Mouse (Mus musculus) hindbrain, postnatal 0 days (tissue): ENCODE data around the gene Jund. TPM values are rescaled to one million over a fixed set of nuclear protein-coding genes. Genes with fewer than 3 reads are reported as not detected.

Experiments
- ATAC-seq: fragments of 200-750 bp; cut with Nextera tagmentation; 2 replicates; pipeline ENCODE4 v1.8.0; 2017; ENCODE audit warnings: mild to moderate bottlenecking, moderate TSS enrichment, moderate library complexity
- DNase-seq: peaks from one replicate; pipeline ENCODE4 v3.0.0-alpha.2; 2015; ENCODE audit warnings: low spot score
- H3K27ac ChIP-seq: fragments of 300-500 bp; sonication (generic); 2 replicates; pipeline ENCODE4 v1.5.1; 2014; ENCODE audit warnings: mild to moderate bottlenecking
- H3K27me3 ChIP-seq: fragments of 300-500 bp; sonication (generic); 2 replicates; pipeline ENCODE4 v1.6.1; 2014; ENCODE audit warnings: low read length, mixed read lengths; ENCODE audit not compliant: insufficient read depth
- H3K36me3 ChIP-seq: fragments of 300-500 bp; sonication (generic); 2 replicates; pipeline ENCODE4 v1.6.1; 2014; ENCODE audit warnings: low read length, mixed read lengths; ENCODE audit not compliant: insufficient read depth
- H3K4me1 ChIP-seq: fragments of 300-500 bp; sonication (generic); 2 replicates; pipeline ENCODE4 v1.6.1; 2014; ENCODE audit warnings: antibody characterized with exemption, low read length, mixed read lengths; ENCODE audit not compliant: insufficient read depth
- H3K4me2 ChIP-seq: fragments of 300-500 bp; sonication (generic); 2 replicates; pipeline ENCODE4 v1.6.1; 2014; ENCODE audit warnings: low read depth, mild to moderate bottlenecking, low read length, moderate library complexity, mixed read lengths
- H3K4me3 ChIP-seq: fragments of 300-500 bp; sonication (generic); 2 replicates; pipeline ENCODE4 v1.5.1; 2014; ENCODE audit warnings: low read length
- H3K9ac ChIP-seq: fragments of 300-500 bp; sonication (generic); replicated peaks from 2 replicates; pipeline ENCODE4 v1.6.1; 2014; ENCODE audit warnings: mild to moderate bottlenecking, low read length, moderate library complexity, mixed read lengths
- H3K9me3 ChIP-seq: fragments of 300-500 bp; sonication (generic); 2 replicates; pipeline ENCODE4 v1.6.1; 2016; ENCODE audit warnings: low read length, mixed read lengths
- CTCF ChIP-seq: IDR thresholded peaks from 2 replicates; pipeline ENCODE4 v1.5.1; 2016; ENCODE audit warnings: antibody characterized with exemption, control low read depth, low read depth
- WGBS: fragments of 180-500 bp; shearing (Covaris S2); extraction: QIAGEN DNeasy Blood & Tissue Kit; methylation state at CpG from one replicate; pipeline ENCODE4 v1.1.7; 2014; 5-methylcytosine and 5-hydroxymethylcytosine counted together
- polyA plus RNA-seq: library from polyadenylated mRNA; unstranded; fragments of >200 nt; fragmentation: Nextera tagmentation; extraction: Ambion mirVana; gene quantifications from 2 replicates; pipeline ENCODE4 v1.2.1, GENCODE M21; 2015
- total RNA-seq: library from RNA; depleted of rRNA; stranded (reverse); fragments of >200 nt; gene quantifications from 2 replicates; pipeline ENCODE4 v1.2.3, GENCODE M21; 2014

The Jund gene
- total and polyA plus RNA-seq, 2 experiments from 2014 or later = 96.3 to 486 TPM

- Histone ChIP-seq H3K9ac (peak overlapping the region; percentile 43; the same call in 1 of the 2 replicates), H3K4me1 (peaks cover 15% of the 10 kb centered on the region), H3K27ac (peak overlapping the region; percentile 99; the same call in 1 of the 2 replicates), H3K27me3 (no peaks in the 10 kb centered on the region), H3K4me2 (peak overlapping the region; percentile 56), H3K36me3 (no peaks in the 10 kb centered on the region), H3K9me3 (no peaks in the 10 kb centered on the region), H3K4me3 (no peak overlapping the region)
- WGBS = 38% methylated on average over 4 of the region's 4 CpGs
- ATAC-seq = no peak
- DNase-seq = no peak
- no peak for TF ChIP-seq CTCF
These were observed 1.8 kb upstream of the Jund start for GRCm38 (mm10) chr8:70696946-70697345.

DNA sequence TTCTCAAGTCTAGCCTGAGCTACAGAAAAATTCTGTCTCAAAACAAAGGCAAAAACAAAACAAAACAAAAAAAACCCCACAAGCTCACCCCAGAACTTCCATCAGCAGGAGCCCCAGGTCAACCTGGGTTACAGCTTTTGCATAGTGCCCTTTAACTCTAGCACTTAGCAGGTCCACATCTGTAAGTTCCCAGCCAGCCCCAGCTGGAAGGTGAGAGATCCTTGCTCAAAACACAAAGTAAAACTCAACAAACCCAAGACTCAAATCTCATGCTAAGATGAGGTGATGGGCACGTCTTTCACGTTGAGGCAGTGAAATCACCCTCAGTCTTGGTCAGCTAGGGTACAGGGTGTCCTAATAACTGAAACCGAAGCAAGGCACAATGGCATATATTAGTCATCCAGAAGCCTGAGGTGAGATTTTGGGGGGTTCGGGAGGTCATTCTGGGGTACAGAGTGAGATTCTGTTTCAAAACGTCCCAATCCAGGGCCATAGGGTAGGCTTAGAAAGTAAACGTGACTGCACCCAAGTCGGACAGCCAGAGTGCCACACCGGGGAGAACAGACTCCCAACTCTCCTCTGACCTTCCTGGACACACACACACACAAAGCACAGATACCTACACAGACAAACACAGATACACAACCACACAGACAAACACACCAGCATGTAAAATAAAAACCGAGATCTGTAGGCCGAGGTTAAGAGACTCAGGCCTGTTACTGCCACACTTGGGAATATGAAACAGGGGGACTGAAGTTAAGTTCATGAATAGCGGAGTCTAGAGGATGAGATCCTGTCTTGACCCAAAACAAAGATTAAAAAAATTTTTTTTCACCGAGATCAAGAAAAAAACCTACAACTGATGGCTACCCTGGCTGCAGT is 1.1 kb upstream of the Jund start:
- Histone ChIP-seq H3K4me3 (peak overlapping the region; percentile 90), H3K27ac (peak overlapping the region; percentile 99), H3K9me3 (no peaks in the 10 kb centered on the region), H3K27me3 (no peaks in the 10 kb centered on the region), H3K4me2 (peak overlapping the region; percentile 61), H3K9ac (peak overlapping the region; percentile 98), H3K36me3 (0 out of 2 replicates have a peak, but pooled peaks cover under 1% of the 10 kb centered on the region), H3K4me1 (peaks cover 18% of the 10 kb centered on the region)
- no peak for TF ChIP-seq CTCF
- DNase-seq = no peak
- 73% methylated on average over 12 of the region's 12 CpGs for WGBS
- ATAC-seq = no peak

DNA sequence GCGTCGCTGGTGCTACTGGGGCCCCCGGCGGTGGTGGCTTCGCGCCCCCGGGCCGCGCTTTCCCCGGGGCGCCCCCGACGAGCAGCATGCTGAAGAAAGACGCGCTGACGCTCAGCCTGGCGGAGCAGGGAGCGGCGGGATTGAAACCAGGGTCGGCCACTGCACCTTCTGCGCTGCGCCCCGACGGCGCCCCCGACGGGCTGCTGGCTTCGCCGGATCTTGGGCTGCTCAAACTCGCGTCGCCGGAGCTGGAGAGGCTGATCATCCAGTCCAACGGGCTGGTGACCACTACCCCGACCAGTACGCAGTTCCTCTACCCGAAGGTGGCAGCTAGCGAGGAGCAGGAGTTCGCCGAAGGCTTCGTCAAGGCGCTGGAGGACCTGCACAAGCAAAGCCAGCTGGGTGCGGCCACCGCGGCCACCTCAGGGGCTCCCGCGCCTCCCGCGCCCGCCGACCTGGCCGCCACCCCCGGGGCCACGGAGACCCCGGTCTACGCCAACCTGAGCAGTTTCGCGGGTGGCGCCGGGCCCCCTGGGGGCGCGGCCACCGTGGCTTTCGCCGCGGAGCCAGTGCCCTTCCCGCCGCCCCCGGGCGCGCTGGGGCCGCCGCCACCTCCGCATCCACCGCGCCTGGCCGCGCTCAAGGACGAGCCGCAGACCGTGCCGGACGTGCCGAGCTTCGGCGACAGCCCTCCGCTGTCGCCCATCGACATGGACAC is 526 bp downstream of the Jund start:
- peak overlapping the region; percentile 98 for H3K9ac ChIP-seq
- peak overlapping the region; percentile 99 for H3K27ac ChIP-seq
- H3K9me3 ChIP-seq = no peaks in the 10 kb centered on the region
- peak overlapping the region; percentile 61 for H3K4me2 ChIP-seq
- DNase-seq (no peak), ATAC-seq (peak; percentile 0; the same call in 1 of the 2 replicates)
- no peaks in the 10 kb centered on the region for H3K27me3 ChIP-seq
- WGBS = under 1% methylated on average over 74 of the region's 89 CpGs
- 0 out of 2 replicates have a peak, but pooled peaks cover 5% of the 10 kb centered on the region for H3K36me3 ChIP-seq
- H3K4me1 ChIP-seq = peaks cover 21% of the 10 kb centered on the region
- 0 out of 2 replicates have a peak, but pooled peaks have one; percentile 11 for TF ChIP-seq CTCF
- peak overlapping the region; percentile 90 for H3K4me3 ChIP-seq

- Histone ChIP-seq H3K4me2 (peak overlapping the region; percentile 61), H3K27ac (peak overlapping the region; percentile 99), H3K4me3 (peak overlapping the region; percentile 90), H3K27me3 (no peaks in the 10 kb centered on the region), H3K9me3 (no peaks in the 10 kb centered on the region), H3K9ac (peak overlapping the region; percentile 98), H3K4me1 (peaks cover 21% of the 10 kb centered on the region), H3K36me3 (0 out of 2 replicates have a peak, but pooled peaks cover 5% of the 10 kb centered on the region)
- peak; percentile 19 for ATAC-seq
- no peak for TF ChIP-seq CTCF
- peak; percentile 89 for DNase-seq
- under 1% methylated on average over 54 of the region's 59 CpGs for WGBS
These were observed 1.2 kb downstream of the Jund start for GRCm38 (mm10) chr8:70699834-70700554.

DNA sequence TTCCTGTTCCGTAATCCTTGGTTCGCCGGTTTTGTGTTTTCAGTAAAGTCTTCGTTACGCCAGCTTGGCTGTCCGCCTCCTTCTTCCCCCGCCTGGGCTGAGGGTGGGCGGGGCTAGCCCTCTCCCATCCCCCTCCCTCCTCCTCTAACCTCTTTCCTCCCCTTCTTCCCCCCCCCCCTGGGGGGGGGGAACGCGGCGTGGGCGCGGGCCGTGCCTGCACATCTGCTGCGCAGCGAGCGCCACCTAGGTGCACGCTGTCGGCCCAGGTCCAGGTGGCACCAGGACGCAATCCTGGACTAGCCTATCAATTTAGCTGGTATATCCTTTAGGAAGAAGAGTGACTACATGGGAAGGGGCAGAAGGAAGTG is 1.8 kb downstream of the Jund start:
- Histone ChIP-seq H3K27me3 (no peaks in the 10 kb centered on the region), H3K4me1 (peaks cover 21% of the 10 kb centered on the region), H3K36me3 (0 out of 2 replicates have a peak, but pooled peaks cover 5% of the 10 kb centered on the region), H3K4me3 (peak overlapping the region; percentile 90), H3K4me2 (peak overlapping the region; percentile 61), H3K27ac (peak overlapping the region; percentile 99), H3K9me3 (no peaks in the 10 kb centered on the region), H3K9ac (peak overlapping the region; percentile 98)
- WGBS = 0% methylated on average over 20 of the region's 20 CpGs
- peak; percentile 82 for TF ChIP-seq CTCF
- DNase-seq = peak; percentile 96
- ATAC-seq = peak; percentile 15; the same call in 1 of the 2 replicates
